Mouse (Mus musculus) embryonic fibroblast, embryonic 13.5 days (primary cell): ENCODE measurements at regions not wholly inside any gene's neighbourhood (a gene's known extent, or its start where the extent isn't known, plus 50 kb on each side); places are given as distances from the start of the nearest gene placed in this dataset.

Experiments used
- CTCF ChIP-seq: IDR thresholded peaks from 2 replicates; pipeline ENCODE4 v1.5.1; 2011; ENCODE audit warnings: mild to moderate bottlenecking, control low read depth, low read length, moderate library complexity, borderline replicate concordance; ENCODE audit not compliant: insufficient read depth
- POLR2A ChIP-seq: IDR thresholded peaks from 2 replicates; pipeline ENCODE4 v1.6.1; 2011; ENCODE audit warnings: low read depth, mild to moderate bottlenecking, control low read depth, low read length, moderate library complexity

DNA sequence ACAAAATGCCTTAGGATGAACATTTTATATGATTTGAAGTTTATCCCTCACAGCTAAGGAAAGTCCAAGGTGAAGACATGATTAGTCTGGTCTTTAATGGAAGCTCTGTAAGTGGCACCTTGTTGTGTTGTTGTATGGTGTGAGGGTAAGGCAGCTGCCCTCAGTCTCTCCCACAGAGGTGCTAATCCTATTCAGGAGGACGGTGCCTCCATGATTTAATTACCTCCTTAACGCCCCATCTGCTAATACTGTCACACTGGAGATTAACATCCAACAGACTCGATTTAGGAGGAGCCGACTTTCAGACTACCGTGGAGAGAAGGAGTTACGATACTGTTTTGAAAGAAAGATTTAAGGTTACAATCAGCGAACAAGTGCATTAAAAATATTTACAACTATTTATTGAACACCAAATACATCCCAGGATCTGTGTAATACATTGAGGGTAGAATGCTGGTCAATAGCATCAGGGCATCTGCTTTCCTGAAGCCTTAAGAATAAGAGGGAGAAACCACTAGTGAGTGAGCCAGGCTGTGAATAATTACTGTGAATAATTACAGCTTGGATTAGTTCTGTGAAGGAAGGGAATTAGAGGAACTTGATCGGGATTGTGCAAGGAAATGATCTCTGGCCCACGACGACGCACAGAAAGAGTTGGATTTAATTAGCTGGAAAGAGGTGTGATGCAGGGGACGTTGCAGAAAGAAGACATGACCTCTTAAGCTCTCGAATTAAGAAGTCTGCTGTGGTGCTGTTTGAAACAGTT is 63.0 kb upstream of the Fam241a start:
- TF ChIP-seq CTCF (no peak), POLR2A (no peak)
